Mouse (Mus musculus): ENCODE data around the gene Itpr3.

GRCm38 (mm10) chr17:27160905-27161304 is 103.8 kb downstream of the Itpr3 start:
- TF ChIP-seq CTCF (IDR thresholded peaks at IDR 0.05; ENCODE audit: control insufficient read depth, insufficient read depth, low read length) (no peak), POLR2A (IDR thresholded peaks at IDR 0.05; ENCODE audit: borderline replicate concordance, control insufficient read depth, low read depth, low read length) (no peak)

Data from bone marrow, adult 2 months (tissue).